Mouse (Mus musculus) layer of hippocampus, adult 2 months (tissue): ENCODE data around the gene Cyb561. TPM values are rescaled to one million over a fixed set of nuclear protein-coding genes. Genes with fewer than 3 reads are reported as not detected.

ENCODE experiments used
- DNase-seq, 2 experiments: peaks; one replicate each; pipeline ENCODE4 v3.0.0; 2022; ENCODE audit warnings: low spot score in 2 of 2
- H3K27ac ChIP-seq: fragments of 200-600 bp; 2 replicates; pipeline ENCODE4 v1.8.1; 2022
- H3K4me3 ChIP-seq: fragments of 200-600 bp; 2 replicates; pipeline ENCODE4 v1.8.1; 2022; ENCODE audit warnings: mild to moderate bottlenecking
- CTCF ChIP-seq: fragments of 200-600 bp; conservative IDR thresholded peaks from 2 replicates; pipeline ENCODE4 v1.8.1; 2022; ENCODE audit warnings: antibody characterized with exemption, mild to moderate bottlenecking, moderate library complexity
- total RNA-seq, 2 experiments: library from RNA; stranded (reverse); gene quantifications; 2 replicates each; pipeline ENCODE4 v1.2.3; 2021

Cyb561 gene
- total RNA-seq, 2 experiments from 2014 or later = 47.3 to 49.6 TPM

GRCm38 (mm10) chr11:105946694-105947154 lies 6.4 kb downstream of the Cyb561 start:
- no peak overlapping the region for H3K4me3 ChIP-seq
- no peak for TF ChIP-seq CTCF
- no peak for DNase-seq
- H3K27ac ChIP-seq = no peak overlapping the region

- H3K4me3 ChIP-seq = peak overlapping the region; percentile 68
- peak in 1 of 2 experiments; percentile 7 for DNase-seq
- no peak for TF ChIP-seq CTCF
- peak overlapping the region; percentile 85; the same call in 1 of the 2 replicates for H3K27ac ChIP-seq
Measured at GRCm38 (mm10) chr11:105944770-105945672, 8.1 kb downstream of the Cyb561 start.

GRCm38 (mm10) chr11:105944126-105944621 lies 9.0 kb downstream of the Cyb561 start:
- H3K27ac ChIP-seq = peak overlapping the region; percentile 85
- peak; percentile 48 to 70 for DNase-seq
- peak; percentile 64 for TF ChIP-seq CTCF
- H3K4me3 ChIP-seq = peak overlapping the region; percentile 68

- TF ChIP-seq CTCF = no peak
- peak overlapping the region; percentile 85 for H3K27ac ChIP-seq
- DNase-seq = peak in 1 of 2 experiments; percentile 13
- peak overlapping the region; percentile 68 for H3K4me3 ChIP-seq
Measured at GRCm38 (mm10) chr11:105943133-105944102, 9.7 kb downstream of the Cyb561 start.

- TF ChIP-seq CTCF = no peak
- H3K27ac ChIP-seq = no peak overlapping the region
- DNase-seq = peak in 1 of 2 experiments; percentile 8
- no peak overlapping the region for H3K4me3 ChIP-seq
Measured at GRCm38 (mm10) chr11:105941973-105942372, 11.2 kb downstream of the Cyb561 start.

DNA sequence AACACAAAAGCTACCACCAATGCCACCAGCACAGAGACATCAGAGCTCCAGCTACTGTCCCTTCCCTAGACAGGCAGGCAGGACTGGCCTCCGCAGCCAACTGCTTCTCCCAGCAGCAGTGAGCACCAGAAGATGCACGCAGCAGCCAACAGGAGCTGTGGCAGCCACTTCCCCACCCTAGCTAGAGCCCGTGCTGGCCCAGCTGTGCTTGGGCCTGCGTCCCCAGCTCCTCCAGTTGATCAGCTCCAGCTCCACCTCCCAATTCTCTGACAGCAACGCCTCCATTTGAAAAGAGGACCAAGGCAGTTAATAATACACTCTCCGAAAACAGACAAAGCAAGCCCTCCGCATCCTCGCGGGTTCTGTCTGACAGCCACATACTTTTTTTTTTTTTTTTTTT lies 14.4 kb downstream of the Cyb561 start:
- H3K4me3 ChIP-seq = no peak overlapping the region
- no peak overlapping the region for H3K27ac ChIP-seq
- TF ChIP-seq CTCF = no peak
- DNase-seq = peak in 1 of 2 experiments; percentile 8

GRCm38 (mm10) chr11:105936974-105937373 lies 16.2 kb downstream of the Cyb561 start:
- no peak for TF ChIP-seq CTCF
- no peak for DNase-seq
- H3K4me3 ChIP-seq = no peak overlapping the region
- no peak overlapping the region for H3K27ac ChIP-seq

DNA sequence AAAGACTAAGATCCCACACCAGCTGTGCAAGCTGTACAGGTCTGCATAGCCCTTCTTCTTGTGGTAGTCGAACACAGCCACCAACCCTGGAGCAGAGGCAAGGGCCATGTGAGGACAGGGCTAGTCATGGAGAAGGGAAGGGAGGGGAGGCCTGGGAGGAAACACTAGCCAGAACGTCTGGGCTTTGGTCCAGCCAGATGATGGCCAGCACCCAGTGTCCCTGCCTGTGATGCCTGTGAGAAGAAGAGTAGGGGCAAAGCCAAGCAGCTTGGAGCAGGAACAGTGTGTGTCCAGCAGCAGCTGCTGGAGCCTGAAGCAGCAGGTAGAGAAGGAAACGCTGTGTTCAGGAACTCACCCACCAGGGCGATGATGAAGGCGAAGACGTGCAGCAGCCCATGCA lies 16.9 kb downstream of the Cyb561 start:
- H3K27ac ChIP-seq = no peak overlapping the region
- no peak overlapping the region for H3K4me3 ChIP-seq
- peak in 1 of 2 experiments; percentile 50 for DNase-seq
- TF ChIP-seq CTCF = no peak

DNA sequence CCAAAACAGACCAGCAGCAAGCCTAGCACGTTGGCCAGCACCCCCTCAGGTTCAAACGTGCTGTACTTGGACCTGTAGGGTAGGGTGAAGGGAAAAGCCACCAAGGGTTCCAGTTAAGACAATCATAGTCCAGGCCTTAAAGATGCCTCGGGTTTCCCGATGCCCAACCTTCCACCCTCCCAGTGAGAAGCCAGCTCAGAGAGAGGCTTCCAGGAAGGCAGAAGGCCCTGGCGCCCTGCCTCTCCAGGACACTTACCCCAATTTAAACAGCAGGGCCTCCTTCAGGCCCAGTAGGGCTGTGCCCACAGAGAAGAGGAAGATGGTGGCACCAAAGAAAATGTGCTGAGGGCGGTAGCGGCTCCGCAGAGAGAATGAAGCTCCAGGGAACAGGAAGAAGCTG lies 17.6 kb downstream of the Cyb561 start:
- DNase-seq = peak in 1 of 2 experiments; percentile 7
- Histone ChIP-seq H3K4me3 (no peak overlapping the region), H3K27ac (no peak overlapping the region)
- no peak for TF ChIP-seq CTCF

- no peak for TF ChIP-seq CTCF
Measured at GRCm38 (mm10) chr11:105934816-105935215, 18.3 kb downstream of the Cyb561 start.

GRCm38 (mm10) chr11:105934303-105934711 lies 18.8 kb downstream of the Cyb561 start:
- Histone ChIP-seq H3K27ac (no peak overlapping the region), H3K4me3 (no peak overlapping the region)
- TF ChIP-seq CTCF = no peak
- DNase-seq = peak in 1 of 2 experiments; percentile 8

More at GRCm38 (mm10) chr11:105934816-105935215, 18.3 kb downstream of the Cyb561 start:
- DNase-seq = no peak
- H3K4me3 ChIP-seq = no peak overlapping the region
- no peak overlapping the region for H3K27ac ChIP-seq

GRCm38 (mm10) chr11:105933746-105934145 lies 19.4 kb downstream of the Cyb561 start:
- no peak overlapping the region for H3K4me3 ChIP-seq
- DNase-seq = no peak
- no peak overlapping the region for H3K27ac ChIP-seq
- no peak for TF ChIP-seq CTCF
